Mouse (Mus musculus): ENCODE measurements around the gene Scly. TPM values are rescaled to one million over a fixed set of nuclear protein-coding genes. Genes with fewer than 3 reads are reported as not detected.

Scly gene
- polyA plus RNA-seq, 1 experiment from 2014 or later: 11.7 TPM

GRCm38 (mm10) chr1:91289375-91289774 is 8.8 kb upstream of the Scly start:
- H3K4me2 ChIP-seq (ENCODE audit: low read depth, low read length): no peak overlapping the region
- WGBS: 100% methylated on average over 1 of the region's 1 CpGs
- H3K27me3 ChIP-seq (ENCODE audit: control insufficient read depth, insufficient read depth, low read length): no peaks in the 10 kb centered on the region
- no peak for ATAC-seq (replicated peaks; ENCODE audit: insufficient number of reproducible peaks, low FRiP score, low TSS enrichment, low read depth)
- H3K4me1 ChIP-seq (ENCODE audit: control insufficient read depth, insufficient read depth, low read length): no peaks in the 10 kb centered on the region
- no peak overlapping the region for H3K4me3 ChIP-seq (ENCODE audit: low read depth, low read length)
- no peak overlapping the region for H3K9ac ChIP-seq (replicated peaks; ENCODE audit: low read length)
- H3K9me3 ChIP-seq (replicated peaks; ENCODE audit: control insufficient read depth, low read length): no peaks in the 10 kb centered on the region
- peaks cover 2% of the 10 kb centered on the region for H3K36me3 ChIP-seq (replicated peaks; ENCODE audit: control insufficient read depth, insufficient read depth, low read depth, low read length)
- no peak for DNase-seq (ENCODE audit: low spot score)
- H3K27ac ChIP-seq (replicated peaks; ENCODE audit: low read depth, low read length): no peak overlapping the region

- H3K27me3 ChIP-seq (ENCODE audit: control insufficient read depth, insufficient read depth, low read length): no peaks in the 10 kb centered on the region
- ATAC-seq (replicated peaks; ENCODE audit: insufficient number of reproducible peaks, low FRiP score, low TSS enrichment, low read depth): no peak
- no peaks in the 10 kb centered on the region for H3K9me3 ChIP-seq (replicated peaks; ENCODE audit: control insufficient read depth, low read length)
- 93% methylated on average over 11 of the region's 11 CpGs for WGBS
- H3K9ac ChIP-seq (replicated peaks; ENCODE audit: low read length): no peak overlapping the region
- no peaks in the 10 kb centered on the region; the same call in 1 of the 2 replicates for H3K36me3 ChIP-seq (replicated peaks; ENCODE audit: control insufficient read depth, insufficient read depth, low read depth, low read length)
- H3K27ac ChIP-seq (replicated peaks; ENCODE audit: low read depth, low read length): no peak overlapping the region
- H3K4me3 ChIP-seq (ENCODE audit: low read depth, low read length): no peak overlapping the region
- no peaks in the 10 kb centered on the region for H3K4me1 ChIP-seq (ENCODE audit: control insufficient read depth, insufficient read depth, low read length)
- no peak overlapping the region for H3K4me2 ChIP-seq (ENCODE audit: low read depth, low read length)
- DNase-seq (ENCODE audit: low spot score): no peak
Observed at GRCm38 (mm10) chr1:91292101-91292825, 5.9 kb upstream of the Scly start.

GRCm38 (mm10) chr1:91295544-91295943 is 2.6 kb upstream of the Scly start:
- WGBS: 89% methylated on average over 6 of the region's 6 CpGs
- no peaks in the 10 kb centered on the region for H3K4me1 ChIP-seq (ENCODE audit: control insufficient read depth, insufficient read depth, low read length)
- no peak overlapping the region for H3K9ac ChIP-seq (replicated peaks; ENCODE audit: low read length)
- H3K36me3 ChIP-seq (replicated peaks; ENCODE audit: control insufficient read depth, insufficient read depth, low read depth, low read length): no peaks in the 10 kb centered on the region; the same call in 1 of the 2 replicates
- H3K27ac ChIP-seq (replicated peaks; ENCODE audit: low read depth, low read length): no peak overlapping the region
- H3K27me3 ChIP-seq (ENCODE audit: control insufficient read depth, insufficient read depth, low read length): no peaks in the 10 kb centered on the region
- no peak overlapping the region for H3K4me2 ChIP-seq (ENCODE audit: low read depth, low read length)
- H3K4me3 ChIP-seq (ENCODE audit: low read depth, low read length): no peak overlapping the region
- DNase-seq (ENCODE audit: low spot score) (no peak), ATAC-seq (replicated peaks; ENCODE audit: insufficient number of reproducible peaks, low FRiP score, low TSS enrichment, low read depth) (no peak)
- no peaks in the 10 kb centered on the region for H3K9me3 ChIP-seq (replicated peaks; ENCODE audit: control insufficient read depth, low read length)

- 76% methylated on average over 13 of the region's 13 CpGs for WGBS
- no peak for ATAC-seq (replicated peaks; ENCODE audit: insufficient number of reproducible peaks, low FRiP score, low TSS enrichment, low read depth)
Observed at GRCm38 (mm10) chr1:91299026-91299706, 1.0 kb downstream of the Scly start.

GRCm38 (mm10) chr1:91299707-91300426 is 1.7 kb downstream of the Scly start:
- ATAC-seq (replicated peaks; ENCODE audit: insufficient number of reproducible peaks, low FRiP score, low TSS enrichment, low read depth): no peak

More at GRCm38 (mm10) chr1:91299026-91299706, 1.0 kb downstream of the Scly start:
- no peaks in the 10 kb centered on the region for H3K4me1 ChIP-seq (ENCODE audit: control insufficient read depth, insufficient read depth, low read length)
- no peak overlapping the region for H3K27ac ChIP-seq (replicated peaks; ENCODE audit: low read depth, low read length)
- H3K27me3 ChIP-seq (ENCODE audit: control insufficient read depth, insufficient read depth, low read length): no peaks in the 10 kb centered on the region
- H3K36me3 ChIP-seq (replicated peaks; ENCODE audit: control insufficient read depth, insufficient read depth, low read depth, low read length): no peaks in the 10 kb centered on the region
- peak overlapping the region; percentile 73 for H3K4me2 ChIP-seq (ENCODE audit: low read depth, low read length)
- peak overlapping the region; percentile 70 for H3K4me3 ChIP-seq (ENCODE audit: low read depth, low read length)
- H3K9ac ChIP-seq (replicated peaks; ENCODE audit: low read length): peak overlapping the region; percentile 28; the same call in 1 of the 2 replicates
- H3K9me3 ChIP-seq (replicated peaks; ENCODE audit: control insufficient read depth, low read length): no peaks in the 10 kb centered on the region
- DNase-seq (ENCODE audit: low spot score): no peak

GRCm38 (mm10) chr1:91301206-91301920 is 3.2 kb downstream of the Scly start:
- ATAC-seq (replicated peaks; ENCODE audit: insufficient number of reproducible peaks, low FRiP score, low TSS enrichment, low read depth) (no peak), DNase-seq (ENCODE audit: low spot score) (no peak)
- Histone ChIP-seq H3K4me3 (ENCODE audit: low read depth, low read length) (no peak overlapping the region), H3K9me3 (replicated peaks; ENCODE audit: control insufficient read depth, low read length) (no peaks in the 10 kb centered on the region), H3K9ac (replicated peaks; ENCODE audit: low read length) (no peak overlapping the region), H3K27ac (replicated peaks; ENCODE audit: low read depth, low read length) (no peak overlapping the region), H3K36me3 (replicated peaks; ENCODE audit: control insufficient read depth, insufficient read depth, low read depth, low read length) (no peaks in the 10 kb centered on the region), H3K4me1 (ENCODE audit: control insufficient read depth, insufficient read depth, low read length) (no peaks in the 10 kb centered on the region), H3K27me3 (ENCODE audit: control insufficient read depth, insufficient read depth, low read length) (no peaks in the 10 kb centered on the region), H3K4me2 (ENCODE audit: low read depth, low read length) (no peak overlapping the region)
- WGBS: 85% methylated on average over 3 of the region's 3 CpGs

More at GRCm38 (mm10) chr1:91299707-91300426, 1.7 kb downstream of the Scly start:
- H3K9ac ChIP-seq (replicated peaks; ENCODE audit: low read length): no peak overlapping the region
- no peaks in the 10 kb centered on the region for H3K4me1 ChIP-seq (ENCODE audit: control insufficient read depth, insufficient read depth, low read length)
- no peak for DNase-seq (ENCODE audit: low spot score)
- H3K4me3 ChIP-seq (ENCODE audit: low read depth, low read length): no peak overlapping the region
- H3K9me3 ChIP-seq (replicated peaks; ENCODE audit: control insufficient read depth, low read length): no peaks in the 10 kb centered on the region
- H3K36me3 ChIP-seq (replicated peaks; ENCODE audit: control insufficient read depth, insufficient read depth, low read depth, low read length): no peaks in the 10 kb centered on the region
- no peak overlapping the region for H3K27ac ChIP-seq (replicated peaks; ENCODE audit: low read depth, low read length)
- WGBS: 76% methylated on average over 5 of the region's 5 CpGs
- H3K4me2 ChIP-seq (ENCODE audit: low read depth, low read length): no peak overlapping the region
- no peaks in the 10 kb centered on the region for H3K27me3 ChIP-seq (ENCODE audit: control insufficient read depth, insufficient read depth, low read length)

- H3K27ac ChIP-seq (replicated peaks; ENCODE audit: low read depth, low read length): no peak overlapping the region
- H3K4me3 ChIP-seq (ENCODE audit: low read depth, low read length): no peak overlapping the region
- no peaks in the 10 kb centered on the region for H3K36me3 ChIP-seq (replicated peaks; ENCODE audit: control insufficient read depth, insufficient read depth, low read depth, low read length)
- no peak overlapping the region for H3K9ac ChIP-seq (replicated peaks; ENCODE audit: low read length)
- no peak overlapping the region for H3K4me2 ChIP-seq (ENCODE audit: low read depth, low read length)
- DNase-seq (ENCODE audit: low spot score): no peak
- ATAC-seq (replicated peaks; ENCODE audit: insufficient number of reproducible peaks, low FRiP score, low TSS enrichment, low read depth): no peak
- no peaks in the 10 kb centered on the region for H3K9me3 ChIP-seq (replicated peaks; ENCODE audit: control insufficient read depth, low read length)
- no peaks in the 10 kb centered on the region for H3K27me3 ChIP-seq (ENCODE audit: control insufficient read depth, insufficient read depth, low read length)
- no peaks in the 10 kb centered on the region for H3K4me1 ChIP-seq (ENCODE audit: control insufficient read depth, insufficient read depth, low read length)
- WGBS: 90% methylated on average over 3 of the region's 3 CpGs
Observed at GRCm38 (mm10) chr1:91302021-91302420, 3.9 kb downstream of the Scly start.

Data from embryonic facial prominence, embryonic 11.5 days (tissue).